Mouse (Mus musculus) hindbrain, embryonic 10.5 days (tissue): Measurements from ENCODE around the gene Cd3d. TPM values are rescaled to one million over a fixed set of nuclear protein-coding genes. Genes with fewer than 3 reads are reported as not detected.
A peak's percentile ranks its signal among the peaks of the same experiment; 100 is the strongest.

ENCODE experiments used
- DNase-seq: peaks from one replicate; pipeline ENCODE4 v3.0.0-alpha.2; 2017; ENCODE audit warnings: low spot score
- H3K27ac ChIP-seq: fragments of 300-500 bp; sonication (generic); 2 replicates; pipeline ENCODE4 v1.5.1; 2016; ENCODE audit warnings: mild to moderate bottlenecking, moderate library complexity
- H3K27me3 ChIP-seq: fragments of 300-500 bp; sonication (generic); 2 replicates; pipeline ENCODE4 v1.6.1; 2016; ENCODE audit warnings: mild to moderate bottlenecking; ENCODE audit not compliant: poor library complexity, insufficient read depth, severe bottlenecking
- H3K36me3 ChIP-seq: fragments of 300-500 bp; sonication (generic); 2 replicates; pipeline ENCODE4 v1.6.1; 2016; ENCODE audit warnings: mild to moderate bottlenecking, moderate library complexity
- H3K4me1 ChIP-seq: fragments of 300-500 bp; sonication (generic); replicated peaks from 2 replicates; pipeline ENCODE4 v1.6.1; 2016; ENCODE audit warnings: mild to moderate bottlenecking
- H3K4me3 ChIP-seq: fragments of 300-500 bp; sonication (generic); 2 replicates; pipeline ENCODE4 v1.5.1; 2016; ENCODE audit warnings: mild to moderate bottlenecking, moderate library complexity
- H3K9me3 ChIP-seq: fragments of 300-500 bp; sonication (generic); 2 replicates; pipeline ENCODE4 v1.6.1; 2016; ENCODE audit warnings: mild to moderate bottlenecking, moderate library complexity
- WGBS: fragments of 180-500 bp; shearing (Covaris S2); methylation state at CpG from one replicate; pipeline ENCODE4 v1.1.7; 2016; 5-methylcytosine and 5-hydroxymethylcytosine counted together
- polyA plus RNA-seq: library from polyadenylated mRNA; unstranded; fragments of >200 nt; fragmentation: Nextera tagmentation; extraction: Ambion mirVana; gene quantifications from 2 replicates; pipeline ENCODE4 v1.2.1, GENCODE M21; 2016

Cd3d gene
- polyA plus RNA-seq, 1 experiment from 2014 or later, result not detected

GRCm38 (mm10) chr9:44999171-44999570, 17.6 kb downstream of the Cd3d start:
- no peaks in the 10 kb centered on the region for H3K4me1 ChIP-seq
- WGBS, result 58% methylated on average over 6 of the region's 6 CpGs

GRCm38 (mm10) chr9:44999776-45000175, 18.2 kb downstream of the Cd3d start:
- Histone ChIP-seq H3K27ac (no peak overlapping the region), H3K9me3 (no peaks in the 10 kb centered on the region), H3K4me3 (no peak overlapping the region), H3K4me1 (no peaks in the 10 kb centered on the region), H3K27me3 (no peaks in the 10 kb centered on the region), H3K36me3 (no peaks in the 10 kb centered on the region)
- DNase-seq, result no peak
- 82% methylated on average over 5 of the region's 5 CpGs for WGBS

More at GRCm38 (mm10) chr9:44999171-44999570, 17.6 kb downstream of the Cd3d start:
- Histone ChIP-seq H3K27ac (no peak overlapping the region), H3K27me3 (no peaks in the 10 kb centered on the region), H3K36me3 (no peaks in the 10 kb centered on the region), H3K4me3 (no peak overlapping the region), H3K9me3 (no peaks in the 10 kb centered on the region)
- DNase-seq, result no peak

GRCm38 (mm10) chr9:45000249-45000648, 18.7 kb downstream of the Cd3d start:
- Histone ChIP-seq H3K4me1 (no peaks in the 10 kb centered on the region), H3K27ac (no peak overlapping the region)
- 70% methylated on average over 3 of the region's 3 CpGs for WGBS

GRCm38 (mm10) chr9:45007404-45007803, 25.8 kb downstream of the Cd3d start:
- no peaks in the 10 kb centered on the region for H3K9me3 ChIP-seq
- H3K4me1 ChIP-seq, result no peaks in the 10 kb centered on the region
- H3K27me3 ChIP-seq, result 0 out of 2 replicates have a peak, but pooled peaks cover 3% of the 10 kb centered on the region
- 82% methylated on average over 12 of the region's 12 CpGs for WGBS
- no peak overlapping the region for H3K27ac ChIP-seq
- no peak for DNase-seq
- H3K36me3 ChIP-seq, result no peaks in the 10 kb centered on the region
- H3K4me3 ChIP-seq, result no peak overlapping the region

More at GRCm38 (mm10) chr9:45000249-45000648, 18.7 kb downstream of the Cd3d start:
- H3K9me3 ChIP-seq, result no peaks in the 10 kb centered on the region
- no peaks in the 10 kb centered on the region for H3K36me3 ChIP-seq
- no peaks in the 10 kb centered on the region for H3K27me3 ChIP-seq
- no peak for DNase-seq
- H3K4me3 ChIP-seq, result no peak overlapping the region

GRCm38 (mm10) chr9:45008342-45008741, 26.8 kb downstream of the Cd3d start:
- H3K4me3 ChIP-seq, result no peak overlapping the region
- H3K36me3 ChIP-seq, result no peaks in the 10 kb centered on the region
- H3K27ac ChIP-seq, result no peak overlapping the region
- no peak for DNase-seq
- H3K4me1 ChIP-seq, result no peaks in the 10 kb centered on the region
- WGBS, result 78% methylated on average over 4 of the region's 4 CpGs
- 0 out of 2 replicates have a peak, but pooled peaks cover 3% of the 10 kb centered on the region for H3K27me3 ChIP-seq
- no peaks in the 10 kb centered on the region for H3K9me3 ChIP-seq

- Histone ChIP-seq H3K9me3 (no peaks in the 10 kb centered on the region), H3K27me3 (0 out of 2 replicates have a peak, but pooled peaks cover 3% of the 10 kb centered on the region), H3K4me1 (no peaks in the 10 kb centered on the region), H3K4me3 (no peak within 1 kb of the TSS), H3K27ac (no peak within 1 kb of the TSS), H3K36me3 (no peaks in the 10 kb centered on the region)
- no peak for DNase-seq
- WGBS, result 86% methylated on average over 19 of the region's 19 CpGs
Measured at GRCm38 (mm10) chr9:45009180-45010078, 27.8 kb downstream of the Cd3d start, which contains the start of gene Cd3e. Cd3e (minus strand) TSS chr9:45009627.

- H3K27ac ChIP-seq, result no peak overlapping the region
- no peaks in the 10 kb centered on the region for H3K36me3 ChIP-seq
- WGBS, result 83% methylated on average over 4 of the region's 4 CpGs
- no peak overlapping the region for H3K4me3 ChIP-seq
- DNase-seq, result no peak
- H3K27me3 ChIP-seq, result 0 out of 2 replicates have a peak, but pooled peaks cover 3% of the 10 kb centered on the region
- H3K4me1 ChIP-seq, result no peaks in the 10 kb centered on the region
- H3K9me3 ChIP-seq, result no peaks in the 10 kb centered on the region
Measured at GRCm38 (mm10) chr9:45010461-45010860, 28.9 kb downstream of the Cd3d start.

GRCm38 (mm10) chr9:45011291-45011690, 29.7 kb downstream of the Cd3d start:
- 0 out of 2 replicates have a peak, but pooled peaks cover 3% of the 10 kb centered on the region for H3K27me3 ChIP-seq
- 54% methylated on average over 6 of the region's 6 CpGs for WGBS
- DNase-seq, result no peak
- H3K9me3 ChIP-seq, result no peaks in the 10 kb centered on the region
- H3K4me1 ChIP-seq, result no peaks in the 10 kb centered on the region
- no peak overlapping the region for H3K27ac ChIP-seq
- H3K36me3 ChIP-seq, result no peaks in the 10 kb centered on the region
- H3K4me3 ChIP-seq, result no peak overlapping the region

GRCm38 (mm10) chr9:45014879-45015278, 33.3 kb downstream of the Cd3d start:
- Histone ChIP-seq H3K4me1 (no peaks in the 10 kb centered on the region), H3K27me3 (no peaks in the 10 kb centered on the region), H3K27ac (no peak overlapping the region), H3K9me3 (no peaks in the 10 kb centered on the region), H3K4me3 (no peak overlapping the region), H3K36me3 (no peaks in the 10 kb centered on the region)
- DNase-seq, result no peak
- 39% methylated on average over 2 of the region's 2 CpGs for WGBS

GRCm38 (mm10) chr9:45015841-45016240, 34.3 kb downstream of the Cd3d start:
- no peaks in the 10 kb centered on the region for H3K9me3 ChIP-seq
- H3K4me3 ChIP-seq, result no peak overlapping the region
- no peaks in the 10 kb centered on the region for H3K36me3 ChIP-seq
- no peak for DNase-seq
- no peaks in the 10 kb centered on the region for H3K4me1 ChIP-seq
- no peaks in the 10 kb centered on the region for H3K27me3 ChIP-seq
- no peak overlapping the region for H3K27ac ChIP-seq
- 78% methylated on average over 3 of the region's 3 CpGs for WGBS

- no peak overlapping the region for H3K27ac ChIP-seq
- 90% methylated on average over 11 of the region's 11 CpGs for WGBS
- H3K4me1 ChIP-seq, result no peaks in the 10 kb centered on the region
- no peak for DNase-seq
- no peaks in the 10 kb centered on the region for H3K36me3 ChIP-seq
- H3K9me3 ChIP-seq, result no peaks in the 10 kb centered on the region
- H3K27me3 ChIP-seq, result no peaks in the 10 kb centered on the region
- no peak overlapping the region for H3K4me3 ChIP-seq
Measured at GRCm38 (mm10) chr9:45018031-45018430, 36.4 kb downstream of the Cd3d start.

- 0 out of 2 replicates have a peak, but pooled peaks cover 2% of the 10 kb centered on the region for H3K27me3 ChIP-seq
- 10% methylated on average over 3 of the region's 3 CpGs for WGBS
Measured at GRCm38 (mm10) chr9:45022800-45023199, 41.2 kb downstream of the Cd3d start.

GRCm38 (mm10) chr9:45023638-45024037, 42.1 kb downstream of the Cd3d start:
- H3K9me3 ChIP-seq, result no peaks in the 10 kb centered on the region
- H3K4me3 ChIP-seq, result no peak overlapping the region
- H3K27me3 ChIP-seq, result 0 out of 2 replicates have a peak, but pooled peaks cover 2% of the 10 kb centered on the region
- H3K27ac ChIP-seq, result no peak overlapping the region
- DNase-seq, result no peak
- H3K36me3 ChIP-seq, result no peaks in the 10 kb centered on the region
- WGBS, result 63% methylated on average over 3 of the region's 3 CpGs
- no peaks in the 10 kb centered on the region for H3K4me1 ChIP-seq

More at GRCm38 (mm10) chr9:45022800-45023199, 41.2 kb downstream of the Cd3d start:
- no peak overlapping the region for H3K4me3 ChIP-seq
- no peaks in the 10 kb centered on the region for H3K9me3 ChIP-seq
- H3K4me1 ChIP-seq, result no peaks in the 10 kb centered on the region
- peak; percentile 57 for DNase-seq
- H3K36me3 ChIP-seq, result no peaks in the 10 kb centered on the region
- H3K27ac ChIP-seq, result no peak overlapping the region
